42 mouse cellular contexts compared by ENCODE assay signal in the genomic region with DNA sequence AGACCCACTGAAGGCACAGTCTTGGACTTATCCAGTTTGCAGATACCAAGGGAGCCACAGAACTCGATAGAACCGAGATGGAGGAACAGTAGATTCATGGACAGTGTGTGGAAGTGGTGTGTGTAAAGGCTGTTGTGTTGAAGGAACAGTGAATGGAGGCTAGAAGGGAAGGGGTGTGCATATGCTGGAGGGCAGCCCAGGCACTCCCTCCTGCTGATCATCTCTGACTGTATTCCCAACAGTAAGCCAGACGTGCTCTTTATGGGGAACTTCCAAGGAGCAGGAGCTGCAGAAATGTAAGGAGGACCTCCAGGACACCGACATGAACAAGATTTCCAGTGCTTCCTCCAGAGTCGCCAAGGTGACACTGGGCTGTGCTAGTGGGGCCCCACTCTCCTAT. TPM values are rescaled to one million over a fixed set of nuclear protein-coding genes. Genes with fewer than 3 reads are reported as not detected.
"Had no signal": no experiment of that assay in that cellular context is flagged by ENCODE, and none has a peak within 500 bp of the region (broad histone marks: within the 10 kb centered on the region; RNA-seq: fewer than 3 reads in every experiment).

No protein-coding gene starts in this region.

- DNase-seq: left cerebral cortex, postnatal 4 days; liver; liver, embryonic 13.5 days; liver, postnatal 0 days; lung, adult 18-20 months; lung, adult 2 months; lung, embryonic 14.5 days; lung, postnatal 10 days; lung, postnatal 14 days; lung, postnatal 36 days; midbrain, embryonic 14.5 days had no signal

- H3K27me3 ChIP-seq: limb, embryonic 12.5 days; limb, embryonic 13.5 days; limb, embryonic 15.5 days; liver, embryonic 12.5 days; liver, embryonic 13.5 days; liver, embryonic 15.5 days; lung, embryonic 15.5 days; midbrain, embryonic 15.5 days; neural tube, embryonic 12.5 days; neural tube, embryonic 13.5 days had no signal

- H3K4me1 ChIP-seq: limb, embryonic 10.5 days; limb, embryonic 12.5 days; limb, embryonic 13.5 days; limb, embryonic 15.5 days; liver, embryonic 12.5 days; liver, embryonic 13.5 days; liver, embryonic 15.5 days; lung, embryonic 15.5 days; midbrain, embryonic 10.5 days; midbrain, embryonic 15.5 days; neural tube, embryonic 12.5 days; neural tube, embryonic 13.5 days had no signal

- ATAC-seq: liver, embryonic 12.5 days; liver, postnatal 0 days; lung, postnatal 0 days; midbrain, embryonic 15.5 days; midbrain, embryonic 16.5 days had no signal

- H3K4me3 ChIP-seq: left cerebral cortex, adult 2 months; limb, embryonic 10.5 days; limb, embryonic 12.5 days; limb, embryonic 13.5 days; limb, embryonic 15.5 days; liver, embryonic 12.5 days; liver, embryonic 13.5 days; liver, embryonic 15.5 days; lung, embryonic 15.5 days; midbrain, embryonic 10.5 days; midbrain, embryonic 15.5 days; myocyte; neural tube, embryonic 12.5 days; neural tube, embryonic 13.5 days had no signal

- H3K9ac ChIP-seq: limb, embryonic 12.5 days; limb, embryonic 13.5 days; limb, embryonic 15.5 days; liver, embryonic 12.5 days; liver, embryonic 13.5 days; liver, embryonic 14.5 days; liver, embryonic 15.5 days; liver, postnatal 0 days; lung, embryonic 14.5 days; lung, embryonic 15.5 days; midbrain, embryonic 15.5 days; neural tube, embryonic 12.5 days; neural tube, embryonic 13.5 days had no signal

- H3K4me2 ChIP-seq: limb, embryonic 12.5 days; limb, embryonic 13.5 days; limb, embryonic 15.5 days; liver, embryonic 11.5 days; liver, embryonic 12.5 days; liver, embryonic 13.5 days; liver, embryonic 15.5 days; lung, embryonic 14.5 days; lung, embryonic 15.5 days; midbrain, embryonic 11.5 days; midbrain, embryonic 15.5 days; neural tube, embryonic 12.5 days; neural tube, embryonic 13.5 days had no signal

- H3K36me3 ChIP-seq: limb, embryonic 10.5 days; limb, embryonic 12.5 days; limb, embryonic 13.5 days; limb, embryonic 15.5 days; liver, embryonic 12.5 days; liver, embryonic 13.5 days; liver, embryonic 15.5 days; lung, embryonic 15.5 days; midbrain, embryonic 10.5 days; midbrain, embryonic 15.5 days; neural tube, embryonic 12.5 days; neural tube, embryonic 13.5 days had no signal

- H3K27ac ChIP-seq: left cerebral cortex, adult 2 months; limb, embryonic 10.5 days; limb, embryonic 12.5 days; limb, embryonic 13.5 days; limb, embryonic 15.5 days; liver, embryonic 12.5 days; liver, embryonic 13.5 days; liver, embryonic 14.5 days; liver, embryonic 15.5 days; lung, embryonic 15.5 days; macrophage; midbrain, embryonic 10.5 days; midbrain, embryonic 15.5 days; neural tube, embryonic 12.5 days; neural tube, embryonic 13.5 days had no signal

RNA-seq across cellular contexts. Expression of a gene that starts 23.2 kb away (rescaled TPM):
- total RNA-seq: midbrain, postnatal 0 days had no signal

RNA-seq across cellular contexts. Expression of a gene that starts 27.4 kb away (rescaled TPM):
- total RNA-seq: megakaryocyte progenitor cell, adult 5-6 weeks; megakaryocyte-erythroid progenitor cell, adult 5-6 weeks; monocyte, adult 5-6 weeks had no signal
- polyA plus RNA-seq: limb, embryonic 10.5 days; limb, embryonic 11.5 days; limb, embryonic 12.5 days; limb, embryonic 13.5 days; limb, embryonic 14.5 days; limb, embryonic 15.5 days; liver, embryonic 11.5 days; liver, embryonic 12.5 days; liver, embryonic 13.5 days; liver, embryonic 14.5 days; liver, embryonic 15.5 days; liver, embryonic 16.5 days; liver, postnatal 0 days; lung, adult 2 months; lung, embryonic 14.5 days; lung, postnatal 0 days; macrophage; midbrain, embryonic 10.5 days; midbrain, embryonic 11.5 days; neural tube, embryonic 11.5 days; neural tube, embryonic 12.5 days had no signal

RNA-seq across cellular contexts. Expression of a gene that starts 38.3 kb away (rescaled TPM):
- total RNA-seq: left cerebral cortex, postnatal 10 days; left cerebral cortex, postnatal 25 days; megakaryocyte-erythroid progenitor cell, adult 5-6 weeks; midbrain, postnatal 0 days had no signal
- polyA plus RNA-seq: limb, embryonic 10.5 days; limb, embryonic 11.5 days; limb, embryonic 12.5 days; liver, embryonic 11.5 days; liver, embryonic 12.5 days; liver, embryonic 13.5 days; lung, embryonic 14.5 days; lung, embryonic 16.5 days; macrophage; midbrain, embryonic 10.5 days; midbrain, embryonic 11.5 days; midbrain, embryonic 14.5 days; midbrain, embryonic 15.5 days; midbrain, embryonic 16.5 days; midbrain, postnatal 0 days; myocyte; neural tube, embryonic 11.5 days; neural tube, embryonic 12.5 days; neural tube, embryonic 13.5 days had no signal

RNA-seq across cellular contexts. Expression of a gene that starts 44.4 kb away (rescaled TPM):
- total RNA-seq: liver, adult 2 months; monocyte, adult 5-6 weeks had no signal
- polyA plus RNA-seq: liver, adult 2 months; macrophage; myocyte had no signal
